Mouse (Mus musculus) forebrain, embryonic 11.5 days (tissue): ENCODE measurements around the gene Kctd20. TPM values are rescaled to one million over a fixed set of nuclear protein-coding genes. Genes with fewer than 3 reads are reported as not detected.

ENCODE experiments used
- ATAC-seq: fragments of 200-750 bp; cut with Nextera tagmentation; replicated peaks from 2 replicates; pipeline ENCODE4 v1.8.0; 2017; ENCODE audit warnings: moderate TSS enrichment; ENCODE audit not compliant: low FRiP score
- DNase-seq: peaks from one replicate; pipeline ENCODE4 v3.0.0-alpha.2; 2017; ENCODE audit warnings: low spot score
- H3K27ac ChIP-seq: fragments of 300-500 bp; sonication (generic); 2 replicates; pipeline ENCODE4 v1.5.1; 2014; ENCODE audit warnings: low read depth, low read length
- H3K27me3 ChIP-seq: fragments of 300-500 bp; sonication (generic); 2 replicates; pipeline ENCODE4 v1.6.1; 2014; ENCODE audit warnings: mild to moderate bottlenecking, low read length, mixed read lengths; ENCODE audit not compliant: control insufficient read depth, insufficient read depth
- H3K36me3 ChIP-seq: fragments of 300-500 bp; sonication (generic); 2 replicates; pipeline ENCODE4 v1.6.1; 2014; ENCODE audit warnings: mild to moderate bottlenecking, low read length, moderate library complexity, mixed read lengths; ENCODE audit not compliant: control insufficient read depth, insufficient read depth
- H3K4me1 ChIP-seq: fragments of 300-500 bp; sonication (generic); replicated peaks from 2 replicates; pipeline ENCODE4 v1.6.1; 2014; ENCODE audit warnings: low read length, mixed read lengths; ENCODE audit not compliant: control insufficient read depth, insufficient read depth
- H3K4me2 ChIP-seq: fragments of 300-500 bp; sonication (generic); 2 replicates; pipeline ENCODE4 v1.6.1; 2014; ENCODE audit warnings: low read depth, mild to moderate bottlenecking, low read length, moderate library complexity, mixed read lengths; ENCODE audit not compliant: severe bottlenecking
- H3K4me3 ChIP-seq: fragments of 300-500 bp; sonication (generic); 2 replicates; pipeline ENCODE4 v1.5.1; 2014; ENCODE audit warnings: low read depth, low read length
- H3K9ac ChIP-seq: fragments of 300-500 bp; sonication (generic); 2 replicates; pipeline ENCODE4 v1.6.1; 2014; ENCODE audit warnings: low read length
- H3K9me3 ChIP-seq: fragments of 300-500 bp; sonication (generic); 2 replicates; pipeline ENCODE4 v1.6.1; 2016; ENCODE audit warnings: low read length, mixed read lengths; ENCODE audit not compliant: control insufficient read depth
- WGBS: fragments of 180-500 bp; shearing (Covaris S2); extraction: QIAGEN DNeasy Blood & Tissue Kit; methylation state at CpG from one replicate; pipeline ENCODE4 v1.1.7; 2014; 5-methylcytosine and 5-hydroxymethylcytosine counted together
- polyA plus RNA-seq: library from polyadenylated mRNA; unstranded; fragments of >200 nt; fragmentation: Nextera tagmentation; extraction: Ambion mirVana; gene quantifications from 2 replicates; pipeline ENCODE4 v1.2.1, GENCODE M21; 2014

Kctd20 gene
- polyA plus RNA-seq, 1 experiment from 2014 or later, result 116 TPM

DNA sequence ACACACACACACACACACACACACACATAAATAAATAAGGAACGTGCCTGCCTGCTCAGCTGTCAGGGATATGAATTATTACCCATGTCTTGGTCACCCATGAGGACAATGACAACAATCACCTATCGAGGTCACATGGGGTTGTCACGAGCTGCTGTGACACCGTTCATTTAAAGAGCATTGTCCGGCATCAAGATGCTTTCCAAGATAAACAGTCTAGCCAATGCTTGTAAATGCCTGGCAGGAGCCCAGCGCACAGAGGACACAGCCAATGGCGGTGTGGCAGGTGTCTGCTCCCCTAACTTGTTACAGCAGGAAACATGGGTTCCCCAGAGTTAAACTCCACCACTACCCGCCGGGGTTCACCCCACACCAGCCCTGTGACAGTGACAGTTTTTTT lies 23.7 kb upstream of the Kctd20 start:
- no peaks in the 10 kb centered on the region for H3K27me3 ChIP-seq
- no peak overlapping the region for H3K27ac ChIP-seq
- no peaks in the 10 kb centered on the region for H3K9me3 ChIP-seq
- no peaks in the 10 kb centered on the region for H3K36me3 ChIP-seq
- 0 out of 2 replicates have a peak, but pooled peaks cover 5% of the 10 kb centered on the region for H3K4me1 ChIP-seq
- no peak for ATAC-seq
- no peak overlapping the region for H3K9ac ChIP-seq
- DNase-seq, result no peak
- H3K4me3 ChIP-seq, result no peak overlapping the region
- WGBS, result 95% methylated on average over 9 of the region's 9 CpGs
- no peak overlapping the region for H3K4me2 ChIP-seq

GRCm38 (mm10) chr17:28929369-28929768 lies 22.4 kb upstream of the Kctd20 start:
- Histone ChIP-seq H3K4me2 (no peak overlapping the region), H3K27me3 (no peaks in the 10 kb centered on the region), H3K36me3 (no peaks in the 10 kb centered on the region), H3K9ac (no peak overlapping the region), H3K4me3 (no peak overlapping the region), H3K9me3 (no peaks in the 10 kb centered on the region), H3K27ac (no peak overlapping the region), H3K4me1 (0 out of 2 replicates have a peak, but pooled peaks cover 5% of the 10 kb centered on the region)
- no peak for ATAC-seq
- no peak for DNase-seq
- WGBS, result 95% methylated on average over 4 of the region's 4 CpGs

GRCm38 (mm10) chr17:28930392-28931074 lies 21.2 kb upstream of the Kctd20 start:
- no peak for ATAC-seq
- Histone ChIP-seq H3K4me3 (no peak overlapping the region), H3K9me3 (no peaks in the 10 kb centered on the region), H3K27me3 (no peaks in the 10 kb centered on the region), H3K9ac (peak overlapping the region; percentile 29), H3K4me2 (no peak overlapping the region), H3K36me3 (no peaks in the 10 kb centered on the region), H3K4me1 (0 out of 2 replicates have a peak, but pooled peaks cover 5% of the 10 kb centered on the region), H3K27ac (peak overlapping the region; percentile 63; the same call in 1 of the 2 replicates)
- DNase-seq, result peak; percentile 69
- 39% methylated on average over 14 of the region's 14 CpGs for WGBS

DNA sequence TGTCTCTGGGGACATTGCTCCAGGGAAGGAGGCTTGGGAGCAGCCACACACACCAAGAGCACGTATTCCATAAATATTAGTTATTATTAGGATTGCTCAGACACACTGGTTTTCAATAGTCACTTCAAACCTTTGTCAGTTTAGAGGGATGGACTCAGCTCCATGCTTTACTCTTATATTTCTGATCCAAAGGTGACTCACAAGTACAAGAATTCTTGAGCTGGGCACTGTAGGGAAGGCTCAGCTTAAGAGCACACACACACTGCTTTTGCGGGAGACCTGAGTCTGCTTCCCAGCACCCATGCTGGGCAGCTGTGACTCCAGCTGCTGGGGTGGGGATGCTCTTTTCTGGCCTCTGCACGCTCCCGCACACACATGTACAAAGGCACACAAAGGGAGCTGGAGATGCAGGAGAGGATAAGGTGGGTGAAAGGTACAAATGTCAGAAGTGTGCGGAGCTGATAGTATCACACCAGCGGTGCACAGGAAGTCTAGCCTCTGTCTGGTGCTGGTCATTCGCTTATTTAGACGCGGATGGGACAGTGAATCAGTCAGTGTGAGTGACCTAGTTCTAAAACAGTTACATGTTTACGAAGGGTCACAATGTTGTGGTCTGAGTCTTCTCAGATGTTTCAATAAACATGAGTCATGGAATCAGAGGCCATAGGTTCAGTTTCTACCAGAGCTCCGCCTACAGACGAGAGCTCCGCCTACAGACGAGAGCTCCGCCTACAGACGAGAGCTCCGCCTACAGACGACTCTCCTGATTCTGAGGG lies 20.1 kb upstream of the Kctd20 start:
- DNase-seq, result no peak
- no peak overlapping the region for H3K4me3 ChIP-seq
- no peak for ATAC-seq
- no peak overlapping the region for H3K27ac ChIP-seq
- H3K36me3 ChIP-seq, result no peaks in the 10 kb centered on the region
- no peak overlapping the region for H3K4me2 ChIP-seq
- no peak overlapping the region for H3K9ac ChIP-seq
- 89% methylated on average over 18 of the region's 18 CpGs for WGBS
- no peaks in the 10 kb centered on the region for H3K9me3 ChIP-seq
- 0 out of 2 replicates have a peak, but pooled peaks cover 5% of the 10 kb centered on the region for H3K4me1 ChIP-seq
- H3K27me3 ChIP-seq, result no peaks in the 10 kb centered on the region

DNA sequence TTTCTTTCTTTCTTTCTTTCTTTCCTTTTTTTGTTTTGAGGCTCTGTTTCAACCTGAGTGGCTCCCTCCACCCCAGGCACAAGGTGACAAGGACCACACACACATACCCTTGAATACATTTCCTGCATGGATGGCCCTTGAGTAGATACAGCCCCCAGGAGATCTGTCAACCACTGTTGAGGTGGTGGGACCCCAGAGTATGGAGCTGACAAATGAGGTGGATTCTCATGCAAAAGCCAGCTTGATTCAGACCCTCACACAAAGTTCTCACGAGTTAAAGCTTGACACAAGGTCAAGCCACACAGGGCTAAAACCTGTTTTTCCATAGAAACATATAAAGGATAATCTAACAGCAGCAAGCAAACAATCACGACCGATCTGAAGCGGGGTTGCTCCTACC lies 19.5 kb upstream of the Kctd20 start:
- Histone ChIP-seq H3K27me3 (no peaks in the 10 kb centered on the region), H3K27ac (no peak overlapping the region), H3K4me3 (no peak overlapping the region), H3K4me1 (0 out of 2 replicates have a peak, but pooled peaks cover 5% of the 10 kb centered on the region), H3K36me3 (no peaks in the 10 kb centered on the region), H3K4me2 (no peak overlapping the region), H3K9ac (no peak overlapping the region), H3K9me3 (no peaks in the 10 kb centered on the region)
- no peak for ATAC-seq
- no peak for DNase-seq
- WGBS, result 82% methylated on average over 4 of the region's 4 CpGs

- ATAC-seq, result no peak
- Histone ChIP-seq H3K4me2 (no peak overlapping the region), H3K27ac (no peak overlapping the region), H3K36me3 (no peaks in the 10 kb centered on the region), H3K27me3 (no peaks in the 10 kb centered on the region), H3K4me3 (no peak overlapping the region), H3K4me1 (0 out of 2 replicates have a peak, but pooled peaks cover 5% of the 10 kb centered on the region), H3K9me3 (no peaks in the 10 kb centered on the region), H3K9ac (no peak overlapping the region)
- 78% methylated on average over 19 of the region's 19 CpGs for WGBS
- no peak for DNase-seq
Measured at GRCm38 (mm10) chr17:28934120-28934916, 17.4 kb upstream of the Kctd20 start.

- WGBS, result 87% methylated on average over 7 of the region's 7 CpGs
- Histone ChIP-seq H3K36me3 (no peaks in the 10 kb centered on the region), H3K9me3 (no peaks in the 10 kb centered on the region), H3K9ac (no peak overlapping the region), H3K27me3 (no peaks in the 10 kb centered on the region), H3K4me1 (no peaks in the 10 kb centered on the region), H3K4me2 (no peak overlapping the region), H3K27ac (no peak overlapping the region), H3K4me3 (no peak overlapping the region)
- DNase-seq (no peak), ATAC-seq (no peak)
Measured at GRCm38 (mm10) chr17:28936133-28936532, 15.6 kb upstream of the Kctd20 start.

DNA sequence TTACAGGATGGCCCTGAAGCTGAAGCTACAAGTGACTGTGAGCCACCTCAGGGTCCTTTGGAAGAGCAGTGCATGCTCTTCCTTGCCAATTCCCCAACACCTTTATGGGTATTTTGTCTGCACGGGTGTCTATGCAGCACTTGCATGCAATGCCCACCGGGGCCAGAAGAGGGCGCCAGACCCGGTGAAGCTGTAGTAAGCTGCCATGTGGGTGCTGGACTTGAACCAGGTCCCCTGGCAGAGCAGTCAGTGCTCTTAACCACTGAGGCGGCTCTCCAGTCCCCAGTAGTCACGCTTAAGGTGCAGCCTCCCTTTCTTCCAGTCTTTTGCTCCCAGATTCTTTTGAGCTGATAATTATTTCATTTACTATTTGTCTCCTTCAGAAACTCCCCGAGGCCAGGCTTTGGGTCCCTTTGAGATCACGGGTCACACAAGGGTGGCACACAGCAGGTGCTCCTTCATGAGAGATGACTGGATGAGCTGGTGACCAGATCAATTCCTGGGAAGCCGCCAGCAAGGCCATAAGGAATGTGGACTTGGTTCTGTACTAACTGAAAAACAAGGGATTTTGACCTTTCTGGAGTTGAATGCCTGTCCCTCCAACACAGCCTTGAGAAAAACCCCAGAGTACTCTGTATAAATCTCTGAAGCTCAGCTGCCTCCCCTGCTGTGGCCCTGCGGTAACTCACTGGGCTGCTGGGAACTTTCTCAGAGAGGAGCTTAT lies 15.0 kb upstream of the Kctd20 start:
- Histone ChIP-seq H3K27me3 (no peaks in the 10 kb centered on the region), H3K9me3 (no peaks in the 10 kb centered on the region), H3K4me2 (no peak overlapping the region), H3K4me1 (no peaks in the 10 kb centered on the region), H3K27ac (no peak overlapping the region), H3K9ac (no peak overlapping the region), H3K4me3 (no peak overlapping the region), H3K36me3 (no peaks in the 10 kb centered on the region)
- WGBS, result 77% methylated on average over 10 of the region's 10 CpGs
- peak; percentile 69 for DNase-seq
- ATAC-seq, result no peak
